Mouse (Mus musculus) lung, postnatal 14 days (tissue): ENCODE data around the gene Gstp2.
A peak's percentile ranks its signal among the peaks of the same experiment; 100 is the strongest.

Experiments used
- DNase-seq: peaks from one replicate; pipeline ENCODE4 v3.0.0; 2021

The Gstp2 gene

GRCm38 (mm10) chr19:4004331-4004730 is 41.5 kb downstream of the Gstp2 start:
- DNase-seq = no peak

- DNase-seq = no peak
Observed at GRCm38 (mm10) chr19:4003641-4004040, 42.2 kb downstream of the Gstp2 start.

DNA sequence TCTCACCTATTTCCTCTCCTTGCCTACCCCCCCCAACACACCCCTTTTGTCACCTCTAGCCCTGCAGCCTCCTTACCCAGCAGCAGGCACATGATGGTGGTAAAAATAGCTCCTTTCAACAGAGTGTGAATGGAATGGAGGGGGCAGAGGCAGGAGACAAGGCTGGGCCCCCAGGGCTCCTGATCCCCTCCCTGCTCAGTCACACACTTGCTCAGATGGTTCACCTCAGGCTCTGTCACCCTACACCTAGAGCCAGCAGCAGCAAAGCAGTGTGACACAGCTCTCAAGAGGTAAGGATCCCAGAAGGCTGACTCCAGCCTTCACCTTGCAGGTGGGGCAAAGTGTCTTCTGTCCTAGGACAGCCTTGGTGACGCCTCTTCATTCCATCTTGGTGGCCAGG is 42.7 kb downstream of the Gstp2 start, which contains the start of gene Doc2g:
Gene Doc2g (plus strand): TSS at position 202 of the 400 bp plus-strand sequence.
- no peak for DNase-seq

- DNase-seq = no peak
Observed at GRCm38 (mm10) chr19:4001752-4002151, 44.1 kb downstream of the Gstp2 start.

DNA sequence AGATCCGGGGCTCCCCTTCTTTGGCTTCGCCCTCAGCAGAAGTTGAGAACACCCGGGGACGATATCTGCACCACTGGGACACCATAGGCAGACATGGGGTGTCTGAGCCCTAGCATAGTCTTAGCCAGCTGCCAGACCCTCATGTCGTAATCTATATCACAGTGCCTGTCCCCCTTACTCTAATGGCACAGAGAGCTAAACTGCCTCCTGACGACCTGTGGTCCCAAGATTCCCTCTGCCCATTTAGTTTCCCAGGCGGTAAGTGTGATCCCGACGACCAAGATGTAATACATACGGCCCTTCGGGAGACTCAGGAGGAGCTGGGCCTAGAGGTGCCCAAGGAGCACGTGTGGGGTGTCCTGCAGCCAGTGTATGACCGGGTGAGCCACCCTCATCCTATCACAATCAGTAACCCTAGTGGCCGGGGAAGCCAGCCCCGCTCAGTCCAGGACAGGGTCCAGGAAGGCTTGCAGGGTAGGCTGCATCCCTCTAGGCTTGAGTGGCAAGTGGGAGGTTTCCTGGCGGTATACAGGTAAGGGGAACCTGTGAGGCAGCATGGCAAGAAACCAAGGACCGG is 44.8 kb downstream of the Gstp2 start:
- no peak for DNase-seq

DNA sequence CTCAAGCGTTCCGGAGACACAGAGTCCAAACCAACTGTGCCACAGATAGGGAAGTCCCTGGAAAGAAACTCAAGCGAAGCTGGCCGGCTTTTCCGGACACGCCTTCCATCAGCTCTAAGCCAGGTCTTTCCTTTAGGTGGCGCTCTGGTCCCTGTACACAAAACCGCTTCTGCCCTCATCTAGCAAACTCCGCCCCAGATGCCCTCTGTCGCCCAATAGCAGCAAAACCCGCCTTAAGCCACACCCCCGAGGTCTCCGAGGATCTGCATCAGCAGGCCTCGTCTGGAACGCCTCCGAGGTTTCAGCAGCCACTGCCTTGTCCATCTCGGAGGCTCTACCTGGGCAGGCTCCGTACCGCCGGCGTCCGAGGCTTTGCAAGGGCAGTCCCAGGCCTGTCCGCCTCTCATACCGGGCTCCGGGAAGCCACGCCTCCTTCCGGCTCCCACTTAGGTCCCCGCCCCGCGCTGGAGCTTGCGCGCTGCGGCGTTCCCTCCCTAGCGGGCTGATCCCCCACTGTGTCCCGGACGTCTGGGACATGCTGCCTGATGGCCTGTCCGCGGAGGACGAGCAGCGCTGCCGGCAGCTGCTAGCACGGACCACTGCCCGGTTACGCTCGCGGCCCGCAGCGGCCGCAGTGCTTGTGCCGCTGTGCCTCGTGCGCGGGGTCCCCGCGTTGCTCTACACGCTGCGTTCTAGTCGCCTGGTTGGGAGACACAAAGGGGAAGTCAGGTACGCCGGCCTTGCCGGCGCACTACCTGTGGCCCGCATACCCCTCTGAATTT is 45.5 kb downstream of the Gstp2 start, which contains the start of the genes Nudt8 and Gm49405:
Gene Nudt8 (plus strand): TSS at position 462 of the 782 bp plus-strand sequence.
Gene Gm49405 (plus strand): TSS at position 508 of the 782 bp plus-strand sequence.
- DNase-seq = peak; percentile 97

- no peak for DNase-seq
Observed at GRCm38 (mm10) chr19:3999121-3999730, 46.6 kb downstream of the Gstp2 start.

- DNase-seq = no peak
Observed at GRCm38 (mm10) chr19:3998335-3998734, 47.5 kb downstream of the Gstp2 start.

GRCm38 (mm10) chr19:3997231-3997630 is 48.6 kb downstream of the Gstp2 start:
- DNase-seq = no peak

- no peak for DNase-seq
Observed at GRCm38 (mm10) chr19:3996747-3997146, 49.1 kb downstream of the Gstp2 start.

DNA sequence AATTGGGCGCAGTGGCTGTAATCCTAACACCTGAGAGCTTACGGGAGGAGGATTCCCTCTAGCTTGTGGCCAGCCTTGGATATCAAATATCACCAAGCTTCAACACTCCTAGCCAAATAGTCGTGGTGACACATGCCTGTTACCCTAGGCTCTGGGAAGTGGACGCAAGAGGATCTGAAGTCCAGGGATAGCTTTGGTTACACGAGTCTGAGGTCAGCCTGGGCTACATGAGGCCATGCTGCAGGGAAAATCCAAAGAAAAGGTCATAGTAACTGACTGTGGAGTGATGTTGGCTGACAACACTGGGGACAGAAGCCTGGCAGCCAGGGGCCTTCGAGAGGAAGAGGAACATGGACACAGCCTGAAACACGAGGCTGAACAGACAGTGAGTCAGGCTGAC is 49.7 kb downstream of the Gstp2 start:
- no peak for DNase-seq

- DNase-seq = no peak
Observed at GRCm38 (mm10) chr19:3995505-3995904, 50.3 kb downstream of the Gstp2 start.

GRCm38 (mm10) chr19:3994932-3995331 is 50.9 kb downstream of the Gstp2 start:
- DNase-seq = no peak

- no peak for DNase-seq
Observed at GRCm38 (mm10) chr19:3992416-3992815, 53.4 kb downstream of the Gstp2 start, which contains the start of gene Tbx10. TSS of gene Tbx10 (plus strand) at chr19:3992752.

DNA sequence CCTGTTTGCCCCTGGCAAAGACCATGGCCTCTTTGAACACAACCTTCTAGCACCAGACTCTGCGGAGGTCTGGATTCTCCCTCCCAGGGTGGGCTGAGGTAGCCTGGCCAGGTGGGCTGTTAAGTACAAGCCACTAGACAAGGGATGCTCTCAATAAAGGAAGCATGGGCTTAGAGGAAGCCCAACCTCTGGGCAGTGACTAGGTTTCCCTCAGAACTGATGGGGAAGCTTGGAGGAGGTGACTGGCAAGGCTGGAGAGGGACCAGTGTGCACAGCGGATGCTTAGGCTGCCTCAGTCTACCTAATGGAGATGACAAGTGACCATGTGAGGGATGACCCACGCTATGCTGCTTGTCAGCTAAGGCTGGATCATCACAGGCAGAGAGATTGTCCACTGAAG is 53.9 kb downstream of the Gstp2 start:
- DNase-seq = no peak

- DNase-seq = no peak
Observed at GRCm38 (mm10) chr19:3991562-3991961, 54.3 kb downstream of the Gstp2 start.

- DNase-seq = no peak
Observed at GRCm38 (mm10) chr19:3990804-3991203, 55.0 kb downstream of the Gstp2 start.
